Mouse (Mus musculus) limb, embryonic 10.5 days (tissue): Measurements from ENCODE around the gene Mgat3. TPM values are rescaled to one million over a fixed set of nuclear protein-coding genes. Genes with fewer than 3 reads are reported as not detected.

Source experiments
- DNase-seq: peaks from one replicate; pipeline ENCODE4 v3.0.0-alpha.2; 2017; ENCODE audit warnings: low spot score
- H3K27ac ChIP-seq: fragments of 300-500 bp; sonication (generic); 2 replicates; pipeline ENCODE4 v1.5.1; 2016; ENCODE audit warnings: mild to moderate bottlenecking
- H3K27me3 ChIP-seq: fragments of 300-500 bp; sonication (generic); 2 replicates; pipeline ENCODE4 v1.6.1; 2016; ENCODE audit warnings: low read depth, mild to moderate bottlenecking; ENCODE audit not compliant: poor library complexity, severe bottlenecking
- H3K36me3 ChIP-seq: fragments of 300-500 bp; sonication (generic); 2 replicates; pipeline ENCODE4 v1.6.1; 2016; ENCODE audit warnings: mild to moderate bottlenecking, moderate library complexity
- H3K4me1 ChIP-seq: fragments of 300-500 bp; sonication (generic); 2 replicates; pipeline ENCODE4 v1.6.1; 2016
- H3K4me3 ChIP-seq: fragments of 300-500 bp; sonication (generic); 2 replicates; pipeline ENCODE4 v1.5.1; 2016; ENCODE audit warnings: mild to moderate bottlenecking, moderate library complexity
- H3K9me3 ChIP-seq: fragments of 300-500 bp; sonication (generic); replicated peaks from 2 replicates; pipeline ENCODE4 v1.6.1; 2016; ENCODE audit warnings: mild to moderate bottlenecking
- WGBS: fragments of 180-500 bp; shearing (Covaris S2); methylation state at CpG from one replicate; pipeline ENCODE4 v1.1.7; 2016; 5-methylcytosine and 5-hydroxymethylcytosine counted together
- polyA plus RNA-seq: library from polyadenylated mRNA; unstranded; fragments of >200 nt; fragmentation: Nextera tagmentation; extraction: Ambion mirVana; gene quantifications from 2 replicates; pipeline ENCODE4 v1.2.1, GENCODE M21; 2016

Mgat3 gene
- polyA plus RNA-seq, 1 experiment from 2014 or later: 5.3 TPM

GRCm38 (mm10) chr15:80137945-80138791, 35.4 kb upstream of the Mgat3 start:
- Histone ChIP-seq H3K36me3 (peaks cover 70% of the 10 kb centered on the region), H3K9me3 (no peaks in the 10 kb centered on the region), H3K27ac (no peak overlapping the region), H3K4me3 (no peak overlapping the region), H3K27me3 (no peaks in the 10 kb centered on the region), H3K4me1 (peaks cover 14% of the 10 kb centered on the region)
- WGBS: 89% methylated on average over 17 of the region's 17 CpGs
- no peak for DNase-seq

GRCm38 (mm10) chr15:80140302-80140701, 33.2 kb upstream of the Mgat3 start:
- no peak overlapping the region for H3K4me3 ChIP-seq
- no peaks in the 10 kb centered on the region for H3K9me3 ChIP-seq
- 96% methylated on average over 2 of the region's 2 CpGs for WGBS
- no peak overlapping the region for H3K27ac ChIP-seq
- no peaks in the 10 kb centered on the region for H3K27me3 ChIP-seq
- peaks cover 90% of the 10 kb centered on the region for H3K36me3 ChIP-seq
- no peak for DNase-seq
- H3K4me1 ChIP-seq: no peaks in the 10 kb centered on the region

GRCm38 (mm10) chr15:80140878-80141277, 32.6 kb upstream of the Mgat3 start:
- WGBS: 94% methylated on average over 3 of the region's 3 CpGs
- Histone ChIP-seq H3K27ac (no peak overlapping the region), H3K4me3 (no peak overlapping the region), H3K36me3 (peaks cover 90% of the 10 kb centered on the region), H3K9me3 (no peaks in the 10 kb centered on the region), H3K4me1 (no peaks in the 10 kb centered on the region), H3K27me3 (no peaks in the 10 kb centered on the region)
- no peak for DNase-seq

GRCm38 (mm10) chr15:80142130-80142529, 31.4 kb upstream of the Mgat3 start:
- no peaks in the 10 kb centered on the region for H3K27me3 ChIP-seq
- peaks cover 78% of the 10 kb centered on the region for H3K36me3 ChIP-seq
- no peak overlapping the region for H3K4me3 ChIP-seq
- no peak for DNase-seq
- H3K9me3 ChIP-seq: no peaks in the 10 kb centered on the region
- WGBS: 93% methylated on average over 3 of the region's 3 CpGs
- no peak overlapping the region for H3K27ac ChIP-seq
- no peaks in the 10 kb centered on the region for H3K4me1 ChIP-seq

GRCm38 (mm10) chr15:80143760-80144159, 29.8 kb upstream of the Mgat3 start:
- peaks cover 2% of the 10 kb centered on the region; the same call in 1 of the 2 replicates for H3K4me1 ChIP-seq
- 94% methylated on average over 6 of the region's 6 CpGs for WGBS
- no peak for DNase-seq
- H3K9me3 ChIP-seq: no peaks in the 10 kb centered on the region
- no peak overlapping the region for H3K27ac ChIP-seq
- no peaks in the 10 kb centered on the region for H3K27me3 ChIP-seq
- no peak overlapping the region for H3K4me3 ChIP-seq
- H3K36me3 ChIP-seq: peaks cover 75% of the 10 kb centered on the region

- H3K27me3 ChIP-seq: no peaks in the 10 kb centered on the region
- H3K9me3 ChIP-seq: no peaks in the 10 kb centered on the region
- WGBS: 98% methylated on average over 5 of the region's 5 CpGs
- peaks cover 3% of the 10 kb centered on the region; the same call in 1 of the 2 replicates for H3K4me1 ChIP-seq
- no peak overlapping the region for H3K27ac ChIP-seq
- H3K4me3 ChIP-seq: no peak overlapping the region
- DNase-seq: no peak
- peaks cover 75% of the 10 kb centered on the region for H3K36me3 ChIP-seq
These were observed 28.1 kb upstream of the Mgat3 start for GRCm38 (mm10) chr15:80145397-80145796.

GRCm38 (mm10) chr15:80146153-80146552, 27.4 kb upstream of the Mgat3 start:
- DNase-seq: no peak
- no peaks in the 10 kb centered on the region for H3K9me3 ChIP-seq
- WGBS: 76% methylated on average over 6 of the region's 6 CpGs
- peaks cover 3% of the 10 kb centered on the region; the same call in 1 of the 2 replicates for H3K4me1 ChIP-seq
- peaks cover 75% of the 10 kb centered on the region for H3K36me3 ChIP-seq
- H3K27me3 ChIP-seq: no peaks in the 10 kb centered on the region
- H3K27ac ChIP-seq: no peak overlapping the region
- no peak overlapping the region for H3K4me3 ChIP-seq

- no peak for DNase-seq
- peaks cover 73% of the 10 kb centered on the region for H3K36me3 ChIP-seq
- H3K27ac ChIP-seq: no peak overlapping the region
- peaks cover 3% of the 10 kb centered on the region; the same call in 1 of the 2 replicates for H3K4me1 ChIP-seq
- H3K27me3 ChIP-seq: no peaks in the 10 kb centered on the region
- WGBS: 95% methylated on average over 14 of the region's 14 CpGs
- no peaks in the 10 kb centered on the region for H3K9me3 ChIP-seq
- no peak overlapping the region for H3K4me3 ChIP-seq
These were observed 26.4 kb upstream of the Mgat3 start for GRCm38 (mm10) chr15:80147090-80147489.

- Histone ChIP-seq H3K9me3 (no peaks in the 10 kb centered on the region), H3K36me3 (peaks cover 73% of the 10 kb centered on the region), H3K27ac (no peak overlapping the region), H3K27me3 (no peaks in the 10 kb centered on the region), H3K4me1 (peaks cover 3% of the 10 kb centered on the region; the same call in 1 of the 2 replicates), H3K4me3 (no peak overlapping the region)
- WGBS: 87% methylated on average over 5 of the region's 5 CpGs
- no peak for DNase-seq
These were observed 26.0 kb upstream of the Mgat3 start for GRCm38 (mm10) chr15:80147511-80147910.

- no peak overlapping the region for H3K27ac ChIP-seq
- peaks cover 3% of the 10 kb centered on the region; the same call in 1 of the 2 replicates for H3K4me1 ChIP-seq
- H3K27me3 ChIP-seq: no peaks in the 10 kb centered on the region
- no peak overlapping the region for H3K4me3 ChIP-seq
- peaks cover 73% of the 10 kb centered on the region for H3K36me3 ChIP-seq
- no peak for DNase-seq
- 93% methylated on average over 8 of the region's 8 CpGs for WGBS
- no peaks in the 10 kb centered on the region for H3K9me3 ChIP-seq
These were observed 25.0 kb upstream of the Mgat3 start for GRCm38 (mm10) chr15:80148565-80148964.

- Histone ChIP-seq H3K4me3 (no peak overlapping the region), H3K27me3 (no peaks in the 10 kb centered on the region), H3K36me3 (peaks cover 73% of the 10 kb centered on the region), H3K4me1 (peaks cover 3% of the 10 kb centered on the region; the same call in 1 of the 2 replicates), H3K9me3 (no peaks in the 10 kb centered on the region), H3K27ac (no peak overlapping the region)
- 96% methylated on average over 7 of the region's 7 CpGs for WGBS
- no peak for DNase-seq
These were observed 24.0 kb upstream of the Mgat3 start for GRCm38 (mm10) chr15:80149517-80149916.

- Histone ChIP-seq H3K27ac (no peak overlapping the region), H3K9me3 (no peaks in the 10 kb centered on the region), H3K27me3 (no peaks in the 10 kb centered on the region), H3K4me3 (no peak overlapping the region), H3K36me3 (peaks cover 96% of the 10 kb centered on the region), H3K4me1 (peaks cover 3% of the 10 kb centered on the region; the same call in 1 of the 2 replicates)
- 87% methylated on average over 10 of the region's 10 CpGs for WGBS
- DNase-seq: no peak
These were observed 20.9 kb upstream of the Mgat3 start for GRCm38 (mm10) chr15:80152663-80153062.

GRCm38 (mm10) chr15:80153757-80154156, 19.8 kb upstream of the Mgat3 start:
- Histone ChIP-seq H3K4me3 (no peak overlapping the region), H3K9me3 (no peaks in the 10 kb centered on the region), H3K4me1 (peaks cover 10% of the 10 kb centered on the region), H3K36me3 (peaks cover 98% of the 10 kb centered on the region), H3K27ac (no peak overlapping the region), H3K27me3 (no peaks in the 10 kb centered on the region)
- WGBS: 87% methylated on average over 11 of the region's 11 CpGs
- DNase-seq: no peak
